Mouse (Mus musculus) hindbrain, embryonic 16.5 days (tissue): Measurements from ENCODE around the gene Gdpd2. TPM values are rescaled to one million over a fixed set of nuclear protein-coding genes. Genes with fewer than 3 reads are reported as not detected.
A peak's percentile ranks its signal among the peaks of the same experiment; 100 is the strongest.

Experiments
- ATAC-seq: fragments of 200-750 bp; cut with Nextera tagmentation; 2 replicates; pipeline ENCODE4 v1.8.0; 2017; ENCODE audit warnings: moderate TSS enrichment, moderate library complexity
- H3K27ac ChIP-seq: fragments of 300-500 bp; sonication (generic); 2 replicates; pipeline ENCODE4 v1.5.1; 2014; ENCODE audit warnings: low read depth, mild to moderate bottlenecking, control low read depth, low read length, moderate library complexity
- H3K27me3 ChIP-seq: fragments of 300-500 bp; sonication (generic); replicated peaks from 2 replicates; pipeline ENCODE4 v1.6.1; 2014; ENCODE audit warnings: low read length; ENCODE audit not compliant: control insufficient read depth, insufficient read depth
- H3K36me3 ChIP-seq: fragments of 300-500 bp; sonication (generic); 2 replicates; pipeline ENCODE4 v1.6.1; 2014; ENCODE audit warnings: mild to moderate bottlenecking, low read length, moderate library complexity, mixed read lengths; ENCODE audit not compliant: control insufficient read depth, insufficient read depth
- H3K4me1 ChIP-seq: fragments of 300-500 bp; sonication (generic); 2 replicates; pipeline ENCODE4 v1.6.1; 2014; ENCODE audit warnings: low read depth, low read length; ENCODE audit not compliant: control insufficient read depth, insufficient read depth
- H3K4me2 ChIP-seq: fragments of 300-500 bp; sonication (generic); 2 replicates; pipeline ENCODE4 v1.6.1; 2014; ENCODE audit warnings: mild to moderate bottlenecking, low read length, control low read depth, moderate library complexity
- H3K4me3 ChIP-seq: fragments of 300-500 bp; sonication (generic); 2 replicates; pipeline ENCODE4 v1.5.1; 2014; ENCODE audit warnings: mild to moderate bottlenecking, low read length, control low read depth, moderate library complexity
- H3K9ac ChIP-seq: fragments of 300-500 bp; sonication (generic); 2 replicates; pipeline ENCODE4 v1.6.1; 2014; ENCODE audit warnings: low read depth, mild to moderate bottlenecking, control low read depth, low read length, moderate library complexity
- H3K9me3 ChIP-seq: fragments of 300-500 bp; sonication (generic); 2 replicates; pipeline ENCODE4 v1.6.1; 2014; ENCODE audit warnings: mild to moderate bottlenecking, low read length, moderate library complexity; ENCODE audit not compliant: control insufficient read depth
- WGBS: fragments of 180-500 bp; shearing (Covaris S2); extraction: QIAGEN DNeasy Blood & Tissue Kit; methylation state at CpG from one replicate; pipeline ENCODE4 v1.1.7; 2014; 5-methylcytosine and 5-hydroxymethylcytosine counted together
- polyA plus RNA-seq: library from polyadenylated mRNA; unstranded; fragments of >200 nt; fragmentation: Nextera tagmentation; extraction: Ambion mirVana; gene quantifications from 2 replicates; pipeline ENCODE4 v1.2.1, GENCODE M21; 2015

Gene Gdpd2
- polyA plus RNA-seq, 1 experiment from 2014 or later, result 38.5 TPM

GRCm38 (mm10) chrX:100734359-100734758 lies 4.7 kb downstream of the Gdpd2 start:
- no peak overlapping the region for H3K9ac ChIP-seq
- no peak overlapping the region for H3K4me3 ChIP-seq
- H3K27ac ChIP-seq, result no peak overlapping the region
- peaks cover 3% of the 10 kb centered on the region; the same call in 1 of the 2 replicates for H3K4me1 ChIP-seq
- no peaks in the 10 kb centered on the region for H3K36me3 ChIP-seq
- H3K4me2 ChIP-seq, result no peak overlapping the region
- WGBS, result 78% methylated on average over 7 of the region's 7 CpGs
- H3K27me3 ChIP-seq, result no peaks in the 10 kb centered on the region; the same call in 1 of the 2 replicates
- H3K9me3 ChIP-seq, result no peaks in the 10 kb centered on the region
- ATAC-seq, result no peak

DNA sequence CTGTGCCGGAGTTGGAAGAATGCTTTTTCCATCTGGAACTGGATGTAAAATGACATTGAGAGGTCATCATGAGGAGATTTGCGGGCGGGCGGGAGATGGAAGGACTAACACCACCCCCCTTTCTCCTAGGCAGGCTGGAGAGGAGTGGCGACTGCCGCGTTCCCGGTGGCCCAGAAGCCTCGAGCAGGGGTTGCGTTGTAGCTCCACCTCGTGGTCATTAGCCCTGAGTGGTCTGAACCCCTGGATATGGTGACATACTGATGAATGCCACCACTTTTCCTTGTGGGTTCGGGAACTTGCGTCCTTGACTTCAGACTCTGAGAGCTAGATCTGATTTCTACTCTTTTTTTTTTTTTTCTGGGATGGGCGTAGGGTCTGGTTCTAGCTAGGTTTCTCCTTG lies 9.2 kb downstream of the Gdpd2 start:
- peak overlapping the region; percentile 44; the same call in 1 of the 2 replicates for H3K9ac ChIP-seq
- no peaks in the 10 kb centered on the region for H3K9me3 ChIP-seq
- H3K4me2 ChIP-seq, result peak overlapping the region; percentile 55
- peak; percentile 76 for ATAC-seq
- H3K36me3 ChIP-seq, result no peaks in the 10 kb centered on the region
- H3K27me3 ChIP-seq, result no peaks in the 10 kb centered on the region; the same call in 1 of the 2 replicates
- peak overlapping the region; percentile 31 for H3K4me3 ChIP-seq
- no peaks in the 10 kb centered on the region for H3K4me1 ChIP-seq
- WGBS, result 25% methylated on average over 14 of the region's 14 CpGs
- H3K27ac ChIP-seq, result no peak overlapping the region

- 10% methylated on average over 10 of the region's 10 CpGs for WGBS
- H3K27me3 ChIP-seq, result no peaks in the 10 kb centered on the region; the same call in 1 of the 2 replicates
- H3K36me3 ChIP-seq, result no peaks in the 10 kb centered on the region
- peak overlapping the region; percentile 44; the same call in 1 of the 2 replicates for H3K9ac ChIP-seq
- H3K9me3 ChIP-seq, result no peaks in the 10 kb centered on the region
- peak; percentile 84 for ATAC-seq
- peak overlapping the region; percentile 55 for H3K4me2 ChIP-seq
- H3K27ac ChIP-seq, result no peak overlapping the region
- H3K4me3 ChIP-seq, result peak overlapping the region; percentile 31
- no peaks in the 10 kb centered on the region for H3K4me1 ChIP-seq
Observed at GRCm38 (mm10) chrX:100739443-100739842, 9.8 kb downstream of the Gdpd2 start.

DNA sequence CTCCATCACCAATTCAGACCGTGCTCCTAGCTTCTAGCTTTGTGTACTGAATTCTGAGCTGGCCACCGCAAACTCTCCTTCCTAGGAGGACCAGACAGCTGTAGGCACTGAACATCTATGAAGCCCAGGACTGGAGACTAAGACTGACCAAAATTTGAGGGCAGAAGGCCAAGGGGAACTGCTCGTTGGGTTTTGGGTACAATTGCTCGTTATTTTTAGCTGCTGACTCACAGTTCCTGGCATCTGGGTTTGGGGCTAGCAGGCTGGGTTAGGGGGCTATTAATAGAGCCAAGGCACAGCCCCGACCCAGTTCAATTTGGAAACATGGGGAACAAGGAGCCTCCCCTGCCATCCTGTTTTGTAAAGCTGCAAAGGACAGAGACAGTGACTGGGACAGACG lies 11.1 kb downstream of the Gdpd2 start:
- Histone ChIP-seq H3K4me2 (no peak overlapping the region), H3K36me3 (no peaks in the 10 kb centered on the region), H3K27me3 (no peaks in the 10 kb centered on the region; the same call in 1 of the 2 replicates), H3K9ac (no peak overlapping the region), H3K4me1 (no peaks in the 10 kb centered on the region), H3K27ac (no peak overlapping the region), H3K4me3 (no peak overlapping the region), H3K9me3 (no peaks in the 10 kb centered on the region)
- WGBS, result 63% methylated on average over 6 of the region's 6 CpGs
- no peak for ATAC-seq

DNA sequence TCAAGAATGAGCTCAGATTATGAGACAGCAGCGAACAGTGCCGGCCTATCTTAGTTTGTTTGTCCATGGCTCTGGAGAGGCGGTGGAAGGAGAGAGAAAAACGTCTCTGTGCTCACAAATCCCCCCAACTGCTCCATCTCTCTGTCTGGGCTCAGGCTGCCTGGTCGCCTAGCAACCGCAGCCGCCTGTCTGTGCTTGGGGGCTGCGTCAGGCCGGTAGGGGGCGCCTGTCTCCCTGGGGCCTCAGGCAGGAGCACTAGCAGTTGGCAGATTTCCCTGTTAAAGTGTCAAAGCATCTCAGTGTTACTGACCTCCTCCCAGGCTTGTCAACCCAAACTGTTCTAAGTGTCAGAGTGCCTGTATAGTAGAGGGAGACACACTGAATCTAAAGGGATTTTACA lies 12.3 kb downstream of the Gdpd2 start:
- ATAC-seq, result peak; percentile 72
- no peaks in the 10 kb centered on the region; the same call in 1 of the 2 replicates for H3K27me3 ChIP-seq
- H3K4me2 ChIP-seq, result no peak overlapping the region
- WGBS, result 8% methylated on average over 10 of the region's 10 CpGs
- H3K27ac ChIP-seq, result no peak overlapping the region
- H3K4me3 ChIP-seq, result no peak overlapping the region
- H3K9me3 ChIP-seq, result no peaks in the 10 kb centered on the region
- H3K36me3 ChIP-seq, result no peaks in the 10 kb centered on the region
- H3K4me1 ChIP-seq, result no peaks in the 10 kb centered on the region
- no peak overlapping the region for H3K9ac ChIP-seq

- no peak for ATAC-seq
- no peak overlapping the region for H3K4me2 ChIP-seq
- H3K4me1 ChIP-seq, result no peaks in the 10 kb centered on the region; the same call in 1 of the 2 replicates
- H3K27ac ChIP-seq, result no peak overlapping the region
- no peaks in the 10 kb centered on the region for H3K36me3 ChIP-seq
- WGBS, result 82% methylated on average over 6 of the region's 6 CpGs
- H3K9ac ChIP-seq, result no peak overlapping the region
- no peaks in the 10 kb centered on the region for H3K27me3 ChIP-seq
- no peaks in the 10 kb centered on the region for H3K9me3 ChIP-seq
- H3K4me3 ChIP-seq, result no peak overlapping the region
Observed at GRCm38 (mm10) chrX:100765855-100766254, 36.2 kb downstream of the Gdpd2 start.

GRCm38 (mm10) chrX:100767181-100767884 lies 37.7 kb downstream of the Gdpd2 start, which contains the start of gene Dlg3:
TSS of gene Dlg3 (plus strand) at chrX:100767722.
- peak within 1 kb of the TSS; percentile 57 for H3K4me2 ChIP-seq
- 17% methylated on average over 24 of the region's 26 CpGs for WGBS
- peak within 1 kb of the TSS; percentile 66 for H3K4me3 ChIP-seq
- peak within 1 kb of the TSS; percentile 86 for H3K9ac ChIP-seq
- no peaks in the 10 kb centered on the region; the same call in 1 of the 2 replicates for H3K4me1 ChIP-seq
- H3K27ac ChIP-seq, result peak within 1 kb of the TSS; percentile 87
- H3K36me3 ChIP-seq, result no peaks in the 10 kb centered on the region
- ATAC-seq, result peak; percentile 91
- no peaks in the 10 kb centered on the region for H3K27me3 ChIP-seq
- no peaks in the 10 kb centered on the region for H3K9me3 ChIP-seq

DNA sequence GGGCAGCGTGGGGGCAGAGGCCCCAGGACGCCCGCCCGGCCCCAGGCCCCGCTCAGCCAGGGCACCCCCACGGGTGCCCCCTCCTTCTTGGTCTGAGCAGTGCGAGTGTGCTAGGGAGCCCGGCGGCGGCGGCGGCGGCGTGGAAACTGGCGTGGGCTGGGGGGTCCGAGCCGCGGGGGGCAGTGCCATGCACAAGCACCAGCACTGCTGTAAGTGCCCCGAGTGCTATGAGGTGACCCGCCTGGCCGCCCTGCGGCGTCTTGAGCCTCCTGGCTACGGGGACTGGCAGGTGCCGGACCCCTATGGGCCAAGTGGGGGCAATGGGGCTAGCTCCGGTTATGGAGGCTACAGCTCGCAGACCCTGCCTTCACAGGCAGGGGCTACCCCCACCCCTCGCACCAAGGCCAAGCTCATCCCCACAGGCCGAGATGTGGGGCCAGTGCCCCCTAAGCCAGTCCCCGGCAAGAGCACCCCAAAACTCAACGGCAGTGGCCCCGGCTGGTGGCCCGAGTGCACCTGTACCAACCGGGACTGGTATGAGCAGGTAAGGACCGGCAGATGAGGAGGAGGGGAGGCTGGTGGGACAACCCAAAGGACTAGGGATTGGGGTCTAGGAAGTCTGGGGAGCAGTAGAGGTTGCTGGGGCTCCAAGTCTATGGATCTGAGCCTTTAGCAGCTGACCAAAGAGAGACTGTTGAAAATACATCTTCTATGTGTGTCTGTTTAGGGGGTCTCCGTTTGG lies 38.4 kb downstream of the Gdpd2 start:
- H3K4me3 ChIP-seq, result peak overlapping the region; percentile 66
- H3K27ac ChIP-seq, result peak overlapping the region; percentile 87
- H3K9me3 ChIP-seq, result no peaks in the 10 kb centered on the region
- H3K4me1 ChIP-seq, result no peaks in the 10 kb centered on the region; the same call in 1 of the 2 replicates
- ATAC-seq, result peak; percentile 60
- H3K27me3 ChIP-seq, result no peaks in the 10 kb centered on the region
- H3K4me2 ChIP-seq, result peak overlapping the region; percentile 57
- no peaks in the 10 kb centered on the region for H3K36me3 ChIP-seq
- peak overlapping the region; percentile 86 for H3K9ac ChIP-seq
- WGBS, result 31% methylated on average over 34 of the region's 36 CpGs

- Histone ChIP-seq H3K27ac (peak overlapping the region; percentile 64), H3K9ac (peak overlapping the region; percentile 86), H3K9me3 (no peaks in the 10 kb centered on the region), H3K4me1 (no peaks in the 10 kb centered on the region; the same call in 1 of the 2 replicates), H3K4me2 (peak overlapping the region; percentile 68), H3K36me3 (no peaks in the 10 kb centered on the region), H3K27me3 (no peaks in the 10 kb centered on the region), H3K4me3 (peak overlapping the region; percentile 66)
- ATAC-seq, result peak; percentile 18; the same call in 1 of the 2 replicates
- 59% methylated on average over 5 of the region's 5 CpGs for WGBS
Observed at GRCm38 (mm10) chrX:100769281-100769680, 39.6 kb downstream of the Gdpd2 start.
